Mouse (Mus musculus): Measurements from ENCODE around the gene Ldlrad3.

The Ldlrad3 gene

GRCm38 (mm10) chr2:101966017-101966416 lies 220.2 kb downstream of the Ldlrad3 start:
- DNase-seq (ENCODE audit: low spot score) = no peak

GRCm38 (mm10) chr2:101965515-101965914 lies 220.7 kb downstream of the Ldlrad3 start:
- no peak for DNase-seq (ENCODE audit: low spot score)

GRCm38 (mm10) chr2:101963367-101963766 lies 222.8 kb downstream of the Ldlrad3 start:
- no peak for DNase-seq (ENCODE audit: low spot score)

GRCm38 (mm10) chr2:101962349-101962748 lies 223.8 kb downstream of the Ldlrad3 start:
- DNase-seq (ENCODE audit: low spot score) = no peak

- DNase-seq (ENCODE audit: low spot score) = no peak
These were observed 224.8 kb downstream of the Ldlrad3 start for GRCm38 (mm10) chr2:101961391-101961790.

- DNase-seq (ENCODE audit: low spot score) = no peak
These were observed 225.5 kb downstream of the Ldlrad3 start for GRCm38 (mm10) chr2:101960658-101961057.

- DNase-seq (ENCODE audit: low spot score) = peak; percentile 9
These were observed 230.1 kb downstream of the Ldlrad3 start for GRCm38 (mm10) chr2:101956125-101956524.

- no peak for DNase-seq (ENCODE audit: low spot score)
These were observed 233.2 kb downstream of the Ldlrad3 start for GRCm38 (mm10) chr2:101952951-101953361.

- no peak for DNase-seq (ENCODE audit: low spot score)
These were observed 235.3 kb downstream of the Ldlrad3 start for GRCm38 (mm10) chr2:101950716-101951520.

- no peak for DNase-seq (ENCODE audit: low spot score)
These were observed 251.2 kb downstream of the Ldlrad3 start for GRCm38 (mm10) chr2:101935006-101935405.

- no peak for DNase-seq (ENCODE audit: low spot score)
These were observed 252.9 kb downstream of the Ldlrad3 start for GRCm38 (mm10) chr2:101933301-101933700.

GRCm38 (mm10) chr2:101932169-101932936 lies 253.8 kb downstream of the Ldlrad3 start:
- DNase-seq (ENCODE audit: low spot score) = no peak

GRCm38 (mm10) chr2:101925591-101926188 lies 260.5 kb downstream of the Ldlrad3 start:
- DNase-seq (ENCODE audit: low spot score) = no peak

GRCm38 (mm10) chr2:101925183-101925582 lies 261.0 kb downstream of the Ldlrad3 start:
- no peak for DNase-seq (ENCODE audit: low spot score)

GRCm38 (mm10) chr2:101923181-101923580 lies 263.0 kb downstream of the Ldlrad3 start:
- no peak for DNase-seq (ENCODE audit: low spot score)

GRCm38 (mm10) chr2:101922302-101922701 lies 263.9 kb downstream of the Ldlrad3 start:
- no peak for DNase-seq (ENCODE audit: low spot score)

GRCm38 (mm10) chr2:101920136-101920554 lies 266.0 kb downstream of the Ldlrad3 start:
- no peak for DNase-seq (ENCODE audit: low spot score)

- no peak for DNase-seq (ENCODE audit: low spot score)
These were observed 267.7 kb downstream of the Ldlrad3 start for GRCm38 (mm10) chr2:101918518-101918917.

- DNase-seq (ENCODE audit: low spot score) = no peak
These were observed 276.7 kb downstream of the Ldlrad3 start for GRCm38 (mm10) chr2:101909326-101910080.

- no peak for DNase-seq (ENCODE audit: low spot score)
These were observed 277.4 kb downstream of the Ldlrad3 start for GRCm38 (mm10) chr2:101908773-101909172.

- no peak for DNase-seq (ENCODE audit: low spot score)
These were observed 278.7 kb downstream of the Ldlrad3 start for GRCm38 (mm10) chr2:101907386-101908022.

- no peak for DNase-seq (ENCODE audit: low spot score)
These were observed 279.9 kb downstream of the Ldlrad3 start for GRCm38 (mm10) chr2:101906379-101906690.

Measured in adipocyte (in vitro differentiated cells).